Mouse (Mus musculus): ENCODE measurements around the gene Mbnl2. TPM values are rescaled to one million over a fixed set of nuclear protein-coding genes. Genes with fewer than 3 reads are reported as not detected.

The Mbnl2 gene
- total and polyA plus RNA-seq, 3 experiments, result 23.8 to 28.9 (median 23.9) TPM

DNA sequence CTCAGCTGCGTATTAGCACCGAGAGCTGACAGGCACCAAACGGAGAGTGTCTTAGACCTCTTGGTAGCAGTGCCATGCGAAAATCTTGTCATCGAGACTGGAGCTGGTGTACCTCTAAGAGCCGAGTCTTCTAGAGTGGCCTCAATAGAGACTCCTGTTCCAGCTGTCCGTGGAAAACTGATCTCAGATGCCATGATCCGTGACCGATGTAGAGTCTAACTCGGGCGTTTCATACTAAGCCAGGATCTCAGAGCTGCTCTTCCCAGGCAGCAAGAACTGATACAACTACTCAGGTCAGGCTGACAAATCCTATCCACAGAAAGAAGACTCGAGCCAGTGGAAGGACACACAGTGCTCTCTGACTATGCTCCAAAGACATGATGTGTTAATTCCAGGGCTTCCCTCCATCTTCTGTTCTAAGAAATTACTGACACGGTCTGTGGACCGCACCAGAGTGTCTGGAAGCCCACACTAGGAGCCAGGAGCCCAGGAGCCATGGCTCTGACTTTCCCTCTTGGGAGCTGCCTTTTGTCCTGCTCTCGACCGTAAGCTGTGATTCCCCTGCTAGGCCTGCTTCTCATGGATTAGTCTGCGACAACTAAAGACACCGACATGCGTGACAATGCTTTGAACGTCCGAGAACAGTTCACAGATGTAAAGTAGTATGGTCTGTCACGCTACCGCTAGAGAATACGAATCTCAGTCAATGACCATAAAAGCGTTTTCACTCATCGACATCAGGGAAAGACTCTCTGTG is 106.1 kb downstream of the Mbnl2 start:
- H3K4me3 ChIP-seq (replicated peaks in 1 of 3; ENCODE audit: low read depth in 2 of 3, low read length in 2 of 3, poor library complexity in 1 of 3), result no peak overlapping the region
- no peak overlapping the region for H3K9ac ChIP-seq (ENCODE audit: insufficient read depth, low read depth)
- H3K9me3 ChIP-seq (replicated peaks; ENCODE audit: low read length), result no peaks in the 10 kb centered on the region
- no peaks in the 10 kb centered on the region for H3K27me3 ChIP-seq (replicated peaks)
- no peaks in the 10 kb centered on the region for H3K79me2 ChIP-seq (replicated peaks; ENCODE audit: control insufficient read depth, extremely low read depth, insufficient read depth, poor library complexity, severe bottlenecking)
- peaks cover 34 to 78% of the 10 kb centered on the region in 2 experiments for H3K36me3 ChIP-seq (replicated peaks in 1 of 2; ENCODE audit: control insufficient read depth in 1 of 2, insufficient read depth in 1 of 2, low read length in 1 of 2)
- no peaks in the 10 kb centered on the region for H3K4me1 ChIP-seq (ENCODE audit: control insufficient read depth in 1 of 2, insufficient read depth in 2 of 2)
- TF ChIP-seq KAT2A (IDR thresholded peaks at IDR 0.05; ENCODE audit: insufficient replicate concordance, low read length) (no peak), SIN3A (IDR thresholded peaks at IDR 0.05; ENCODE audit: low read length) (no peak), CHD1 (IDR thresholded peaks at IDR 0.05; ENCODE audit: low read depth, low read length) (no peak), JUND (conservative IDR thresholded peaks at IDR 0.05; ENCODE audit: low read depth, low read length) (no peak), RCOR1 (conservative IDR thresholded peaks at IDR 0.05; ENCODE audit: low read depth, low read length) (no peak), ZC3H11A (IDR thresholded peaks at IDR 0.05; ENCODE audit: low read depth, low read length) (no peak), JUN (IDR thresholded peaks at IDR 0.05; ENCODE audit: insufficient read depth, low read depth, low read length) (no peak), USF2 (conservative IDR thresholded peaks at IDR 0.05; ENCODE audit: low read depth, low read length) (no peak), SMC3 (IDR thresholded peaks at IDR 0.05; ENCODE audit: low read depth, low read length) (no peak), E2F4 (IDR thresholded peaks at IDR 0.05; ENCODE audit: insufficient replicate concordance, low read depth, low read length) (no peak), ETS1 (conservative IDR thresholded peaks at IDR 0.05; ENCODE audit: low read depth, low read length) (no peak)
- DNase-seq (ENCODE audit: extremely low read depth), result no peak
- in situ Hi-C loops (cut with MboI; ENCODE audit: low pct_ligation_motif_present, low pct_unique_long_range_greater_than_20kb, low sequenced_read_pairs) (no loop called here), dilution Hi-C loops (cut with MboI; ENCODE audit: extremely low pct_ligation_motif_present, extremely low pct_unique_long_range_greater_than_20kb, low sequenced_read_pairs) (no loop called here)
- H3K27ac ChIP-seq (ENCODE audit: insufficient read depth, low read depth), result no peak overlapping the region
- no peak overlapping the region for H3K4me2 ChIP-seq (ENCODE audit: insufficient read depth, low read depth, poor library complexity, severe bottlenecking)

DNA sequence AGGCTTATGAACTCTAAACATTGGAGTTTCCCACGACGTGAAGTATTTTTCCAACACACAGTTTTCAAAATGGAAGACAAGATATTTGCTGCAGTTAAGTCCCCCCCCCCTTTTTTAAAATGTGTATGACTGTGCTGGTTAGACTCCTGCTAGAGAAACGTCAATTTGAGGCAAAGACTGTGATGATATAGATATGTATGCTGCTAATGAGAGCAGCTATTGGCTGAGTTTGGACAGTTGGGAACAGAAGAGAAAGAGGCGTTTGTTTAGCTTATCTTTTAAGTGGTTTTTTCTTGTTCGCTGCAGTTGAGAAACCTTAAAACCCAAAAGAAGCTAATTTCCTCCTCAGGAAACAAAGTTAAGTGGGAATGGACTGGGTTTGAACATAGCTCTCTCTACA is 106.7 kb downstream of the Mbnl2 start:
- H3K4me1 ChIP-seq (ENCODE audit: control insufficient read depth in 1 of 2, insufficient read depth in 2 of 2), result no peaks in the 10 kb centered on the region
- DNase-seq (ENCODE audit: extremely low read depth), result no peak
- peaks cover 32 to 78% of the 10 kb centered on the region in 2 experiments for H3K36me3 ChIP-seq (replicated peaks in 1 of 2; ENCODE audit: control insufficient read depth in 1 of 2, insufficient read depth in 1 of 2, low read length in 1 of 2)
- H3K4me2 ChIP-seq (ENCODE audit: insufficient read depth, low read depth, poor library complexity, severe bottlenecking), result no peak overlapping the region
- H3K9ac ChIP-seq (ENCODE audit: insufficient read depth, low read depth), result no peak overlapping the region
- in situ Hi-C loops (cut with MboI; ENCODE audit: low pct_ligation_motif_present, low pct_unique_long_range_greater_than_20kb, low sequenced_read_pairs), result no loop called here
- no peaks in the 10 kb centered on the region for H3K79me2 ChIP-seq (replicated peaks; ENCODE audit: control insufficient read depth, extremely low read depth, insufficient read depth, poor library complexity, severe bottlenecking)
- dilution Hi-C loops (cut with MboI; ENCODE audit: extremely low pct_ligation_motif_present, extremely low pct_unique_long_range_greater_than_20kb, low sequenced_read_pairs), result no loop called here
- no peak overlapping the region for H3K4me3 ChIP-seq (replicated peaks in 1 of 3; ENCODE audit: low read depth in 2 of 3, low read length in 2 of 3, poor library complexity in 1 of 3)
- H3K9me3 ChIP-seq (replicated peaks; ENCODE audit: low read length), result no peaks in the 10 kb centered on the region
- no peak overlapping the region for H3K27ac ChIP-seq (ENCODE audit: insufficient read depth, low read depth)
- no peak for TF ChIP-seq EP300 (IDR thresholded peaks at IDR 0.05; ENCODE audit: low read length)
- no peak for TF ChIP-seq USF1 (IDR thresholded peaks at IDR 0.05; ENCODE audit: low read depth, low read length)
- no peak for TF ChIP-seq E2F4 (IDR thresholded peaks at IDR 0.05; ENCODE audit: insufficient replicate concordance, low read depth, low read length)
- no peak for TF ChIP-seq ZC3H11A (IDR thresholded peaks at IDR 0.05; ENCODE audit: low read depth, low read length)
- no peak for TF ChIP-seq MYC (IDR thresholded peaks at IDR 0.05; ENCODE audit: low read depth, low read length)
- no peak for TF ChIP-seq MEF2A (IDR thresholded peaks at IDR 0.05; ENCODE audit: borderline replicate concordance, low read depth, low read length)
- TF ChIP-seq ZKSCAN1 (IDR thresholded peaks at IDR 0.05; ENCODE audit: borderline replicate concordance, low read depth, low read length), result no peak
- TF ChIP-seq ETS1 (conservative IDR thresholded peaks at IDR 0.05; ENCODE audit: low read depth, low read length), result no peak
- TF ChIP-seq RCOR1 (conservative IDR thresholded peaks at IDR 0.05; ENCODE audit: low read depth, low read length), result no peak
- TF ChIP-seq KAT2A (IDR thresholded peaks at IDR 0.05; ENCODE audit: insufficient replicate concordance, low read length), result no peak
- no peak for TF ChIP-seq SMC3 (IDR thresholded peaks at IDR 0.05; ENCODE audit: low read depth, low read length)
- no peak for TF ChIP-seq HCFC1 (IDR thresholded peaks at IDR 0.05; ENCODE audit: low read depth, low read length)
- H3K27me3 ChIP-seq (replicated peaks), result no peaks in the 10 kb centered on the region

Measured in CH12.LX (cell line).